Mouse (Mus musculus): ENCODE results near the gene Aurkb.
"Not testable (repeated sequence)": the region's sequence is repeated elsewhere in the genome, so short reads cannot be mapped to it uniquely, and the experiment has no call there.

DNA sequence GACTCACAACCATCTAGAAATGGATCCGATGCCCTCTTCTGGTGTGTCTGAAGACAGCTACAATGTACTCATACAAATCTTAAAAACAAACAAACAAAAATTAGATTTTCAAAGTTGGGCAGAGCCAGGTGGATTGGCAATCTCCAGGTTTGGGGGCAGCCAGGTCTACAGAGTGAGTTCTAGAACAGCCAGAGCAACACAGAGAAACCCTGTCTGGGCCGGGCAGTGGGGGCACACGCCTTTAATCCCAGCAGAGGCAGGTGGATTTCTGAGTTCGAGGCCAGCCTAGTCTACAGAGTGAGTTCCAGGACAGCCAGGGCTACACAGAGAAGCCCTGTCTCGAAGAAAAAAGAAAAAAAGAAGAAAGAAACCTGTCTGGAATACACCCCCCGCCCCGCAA lies 48.4 kb downstream of the Aurkb start:
- not testable (repeated sequence) for TF ChIP-seq CTCF (IDR thresholded peaks at IDR 0.05; ENCODE audit: borderline replicate concordance, insufficient read depth, low read length); POLR2A (IDR thresholded peaks at IDR 0.05; ENCODE audit: low read depth, low read length)

All from embryonic fibroblast, embryonic 13.5 days (primary cell).